Mouse (Mus musculus) ES-Bruce4 (cell line): Measurements from ENCODE around the gene Arid1b.

Experiments
- CTCF ChIP-seq: IDR thresholded peaks from one replicate; pipeline ENCODE4 v1.8.1; 2011; ENCODE audit warnings: low read depth, low read length
- EP300 ChIP-seq: IDR thresholded peaks from 2 replicates; pipeline ENCODE4 v1.6.1; 2011; ENCODE audit warnings: low read depth, low read length; ENCODE audit not compliant: insufficient read depth
- POLR2A ChIP-seq: IDR thresholded peaks from one replicate; pipeline ENCODE4 v1.8.1; 2011; ENCODE audit warnings: low read length; ENCODE audit not compliant: insufficient read depth

DNA sequence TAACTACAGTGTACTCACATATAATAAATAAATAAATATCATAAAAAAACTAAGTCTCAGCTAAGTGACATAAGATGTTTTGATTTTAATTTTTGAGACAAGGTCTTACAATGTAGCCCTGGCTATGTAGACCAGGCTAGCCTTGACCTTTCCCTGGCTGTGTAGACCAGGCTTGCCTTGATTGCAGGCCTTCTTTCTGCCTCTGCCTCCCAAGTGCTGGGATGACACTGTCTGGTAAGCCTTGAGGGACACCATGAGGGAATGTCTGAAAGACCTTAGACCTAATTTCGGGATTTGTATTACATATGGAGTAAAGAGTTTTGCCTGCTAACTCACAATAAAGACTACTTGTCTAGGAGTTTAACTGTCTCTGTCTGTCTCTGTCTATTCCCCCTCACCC lies 214.9 kb downstream of the Arid1b start:
- TF ChIP-seq CTCF (no peak), POLR2A (no peak), EP300 (no peak)
